Mouse (Mus musculus) ovary, postnatal 14 days (tissue): ENCODE results near the gene Myh11.

ENCODE experiments used
- DNase-seq: peaks from one replicate; pipeline ENCODE4 v3.0.0; 2022; ENCODE audit warnings: low spot score

The Myh11 gene

DNA sequence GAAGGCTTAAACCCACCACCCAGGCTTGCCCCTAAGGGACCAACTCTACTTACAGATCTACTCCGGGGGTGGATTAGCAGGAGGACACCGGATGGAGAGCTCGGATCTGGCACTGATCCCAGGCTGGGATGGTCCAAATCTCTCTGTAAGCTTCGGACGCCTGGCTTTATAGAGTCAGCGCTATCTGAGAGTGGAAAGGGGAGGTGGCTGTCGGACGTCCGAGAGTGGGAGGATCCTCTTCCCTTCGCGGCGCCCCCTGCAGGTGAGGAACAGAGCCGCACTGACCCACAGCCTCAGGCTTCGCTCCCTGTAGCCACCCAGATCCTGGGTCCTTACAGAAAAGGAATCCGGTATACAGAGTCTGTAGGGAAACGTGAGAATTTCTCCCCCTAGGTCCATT lies at the start of gene Myh11:
Myh11 (minus strand) TSS at position 150 of the 400 bp plus-strand sequence.
- DNase-seq, result peak; percentile 84

DNA sequence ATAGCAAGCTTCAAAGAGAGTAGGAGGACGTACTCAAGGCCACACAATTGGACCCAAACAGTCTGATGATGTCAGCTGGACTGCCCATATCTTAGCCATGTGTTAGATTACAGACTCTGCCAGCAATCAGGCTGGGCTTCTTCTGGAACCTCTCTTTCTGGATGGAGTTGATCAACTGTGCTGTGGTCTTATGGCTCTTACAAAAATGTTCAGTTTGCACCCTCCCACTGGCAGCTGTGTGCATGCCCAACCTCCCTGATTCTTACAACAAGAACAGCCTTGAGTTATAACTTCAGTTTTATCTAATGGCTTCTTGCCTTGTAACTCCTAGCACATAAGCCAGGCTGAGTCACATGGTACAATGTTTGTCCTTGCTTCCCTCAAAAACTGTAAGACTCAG lies 37.0 kb upstream of the Myh11 start:
- DNase-seq, result no peak

DNA sequence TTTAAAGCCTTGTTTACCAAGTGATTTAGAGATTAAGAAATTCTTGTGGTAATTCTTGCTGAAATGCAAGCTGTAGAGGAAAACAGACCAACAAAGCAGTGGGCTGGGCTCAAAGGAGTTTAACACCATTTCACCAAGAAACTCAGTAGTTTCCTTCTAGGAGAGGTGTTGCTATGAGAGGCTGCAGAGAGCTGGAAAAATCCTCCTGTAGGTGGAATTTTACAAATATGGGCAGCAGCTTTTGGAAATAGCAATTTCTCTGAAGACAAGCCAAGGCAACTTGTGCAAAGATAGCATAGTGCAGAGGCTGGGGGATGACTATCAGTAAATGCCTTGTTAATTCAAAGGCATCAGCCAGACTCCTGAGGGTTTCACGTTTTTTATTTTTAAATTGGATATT lies 29.3 kb upstream of the Myh11 start:
- DNase-seq, result no peak

DNA sequence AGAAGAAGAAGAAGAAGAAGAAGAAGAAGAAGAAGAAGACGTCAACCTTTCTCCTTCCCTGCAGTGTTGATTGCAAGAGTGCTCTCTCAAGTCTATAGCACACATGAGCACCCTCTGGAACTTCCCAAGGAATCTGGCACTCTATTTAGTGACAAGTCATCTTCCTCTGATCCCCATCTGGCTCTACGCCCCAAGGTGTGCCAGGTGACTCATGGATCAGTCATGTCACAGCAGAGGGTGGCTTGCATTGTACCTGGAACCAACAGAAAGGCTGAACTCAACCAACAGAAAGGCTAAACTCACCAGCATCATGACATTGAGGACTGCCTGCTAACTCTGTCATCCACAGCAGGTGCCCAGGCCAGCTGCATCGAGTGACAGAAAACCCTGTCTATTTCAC lies 28.5 kb upstream of the Myh11 start:
- no peak for DNase-seq

DNA sequence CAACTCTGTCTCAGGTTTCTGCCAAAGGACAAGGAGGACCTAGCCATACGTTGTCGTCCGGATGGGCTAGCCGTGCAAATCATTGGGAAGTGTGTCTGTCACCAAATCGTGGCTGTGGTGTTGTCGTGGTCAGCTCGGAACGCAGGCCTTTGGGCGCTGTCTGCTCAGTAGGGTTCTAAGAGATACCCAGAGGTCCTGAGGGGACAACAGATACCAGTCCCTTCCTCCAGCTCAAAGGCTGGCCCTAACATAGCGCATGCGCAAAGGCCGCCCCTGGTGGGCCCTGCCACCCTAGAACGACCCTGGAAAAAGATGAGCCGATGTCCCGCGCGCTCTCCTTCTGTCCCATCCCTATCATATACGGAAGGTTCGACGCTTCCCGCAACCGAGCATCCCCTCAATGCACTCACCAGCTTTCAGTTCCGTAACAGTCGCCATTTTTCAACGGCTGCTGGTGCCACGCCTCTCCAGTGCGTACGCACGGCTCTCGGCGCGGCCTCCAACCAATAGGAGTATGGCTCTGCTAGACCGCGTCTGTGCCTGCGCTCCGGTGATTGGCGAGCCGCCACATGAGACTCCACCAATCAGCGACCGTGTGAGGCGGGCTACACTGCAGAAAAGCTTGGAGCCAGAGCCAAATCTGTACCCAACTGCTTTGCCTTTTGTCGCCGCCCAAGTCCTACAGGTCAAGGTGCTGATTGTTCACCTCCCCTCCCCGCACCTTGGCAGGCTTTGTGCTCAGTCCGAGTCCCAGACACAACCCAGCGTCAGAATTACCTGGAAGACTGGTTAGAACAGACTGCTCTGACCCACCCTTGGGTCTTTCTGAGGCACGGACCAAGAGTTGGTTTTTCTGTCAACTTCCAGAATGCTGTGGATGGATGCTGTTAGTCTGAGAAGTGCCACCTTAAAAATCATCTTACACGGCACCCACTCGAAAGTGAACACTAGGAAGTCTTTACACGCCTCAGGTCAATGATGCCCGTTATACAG lies 26.0 kb upstream of the Myh11 start, which contains the start of gene Fopnl:
Fopnl (minus strand) TSS at position 522 of the 993 bp plus-strand sequence.
- peak; percentile 94 for DNase-seq

DNA sequence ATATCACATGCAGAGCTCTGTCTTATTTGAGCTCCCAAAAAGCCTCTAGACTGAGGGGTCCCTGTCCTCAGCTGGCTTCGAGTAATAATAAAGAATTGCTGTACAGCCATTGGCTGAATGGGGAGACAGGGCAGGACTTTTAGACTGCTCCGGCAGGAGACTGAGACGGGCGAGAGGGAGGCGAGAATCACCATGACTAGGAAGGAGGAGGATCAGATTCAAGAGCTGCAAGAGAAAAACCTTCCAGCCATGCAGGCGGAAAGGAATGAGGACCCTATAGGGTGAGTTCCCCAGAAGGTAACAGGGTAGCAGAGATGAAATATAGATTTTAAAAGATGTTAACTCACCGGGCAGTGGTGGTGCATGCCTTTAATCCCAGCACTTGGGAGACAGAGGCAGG lies 21.7 kb upstream of the Myh11 start:
- DNase-seq, result no peak

DNA sequence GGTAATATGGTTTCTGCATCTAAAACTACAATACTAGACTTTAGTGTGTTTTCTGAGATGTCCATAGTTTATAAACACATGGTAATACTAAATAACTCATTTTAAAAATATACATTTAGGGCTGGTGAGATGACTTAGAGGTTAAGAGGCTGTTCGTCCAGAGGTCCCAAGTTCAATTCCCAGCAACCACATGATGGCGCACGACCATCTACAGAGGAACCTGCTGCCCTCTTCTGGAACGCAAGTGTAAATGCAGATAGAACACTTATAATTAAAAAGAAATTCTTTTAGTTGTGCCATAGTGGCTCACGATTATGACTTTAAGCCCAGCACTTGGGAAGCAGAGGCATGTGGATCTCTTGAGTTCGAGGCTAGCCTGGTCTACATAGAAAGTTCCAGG lies 20.2 kb upstream of the Myh11 start:
- no peak for DNase-seq

DNA sequence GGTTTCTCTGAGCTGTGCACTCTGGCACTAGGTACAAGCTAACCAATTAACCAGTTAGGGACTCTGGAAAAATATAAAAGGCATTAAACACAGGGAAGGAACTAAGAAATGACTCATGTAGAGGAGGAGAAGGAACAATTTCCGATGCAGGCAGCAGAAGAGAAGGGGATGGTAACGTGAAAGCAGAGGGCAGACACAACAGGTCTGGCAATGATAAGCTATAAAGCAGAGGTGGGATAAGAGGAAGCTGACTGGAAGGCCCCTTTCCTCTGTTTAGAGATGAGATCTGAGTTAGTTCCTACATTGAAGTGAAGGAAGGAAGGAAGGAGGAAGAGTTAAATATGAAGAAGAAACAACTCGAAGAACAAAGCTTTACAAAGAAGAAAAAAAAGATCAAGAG lies 18.7 kb upstream of the Myh11 start:
- DNase-seq, result no peak

DNA sequence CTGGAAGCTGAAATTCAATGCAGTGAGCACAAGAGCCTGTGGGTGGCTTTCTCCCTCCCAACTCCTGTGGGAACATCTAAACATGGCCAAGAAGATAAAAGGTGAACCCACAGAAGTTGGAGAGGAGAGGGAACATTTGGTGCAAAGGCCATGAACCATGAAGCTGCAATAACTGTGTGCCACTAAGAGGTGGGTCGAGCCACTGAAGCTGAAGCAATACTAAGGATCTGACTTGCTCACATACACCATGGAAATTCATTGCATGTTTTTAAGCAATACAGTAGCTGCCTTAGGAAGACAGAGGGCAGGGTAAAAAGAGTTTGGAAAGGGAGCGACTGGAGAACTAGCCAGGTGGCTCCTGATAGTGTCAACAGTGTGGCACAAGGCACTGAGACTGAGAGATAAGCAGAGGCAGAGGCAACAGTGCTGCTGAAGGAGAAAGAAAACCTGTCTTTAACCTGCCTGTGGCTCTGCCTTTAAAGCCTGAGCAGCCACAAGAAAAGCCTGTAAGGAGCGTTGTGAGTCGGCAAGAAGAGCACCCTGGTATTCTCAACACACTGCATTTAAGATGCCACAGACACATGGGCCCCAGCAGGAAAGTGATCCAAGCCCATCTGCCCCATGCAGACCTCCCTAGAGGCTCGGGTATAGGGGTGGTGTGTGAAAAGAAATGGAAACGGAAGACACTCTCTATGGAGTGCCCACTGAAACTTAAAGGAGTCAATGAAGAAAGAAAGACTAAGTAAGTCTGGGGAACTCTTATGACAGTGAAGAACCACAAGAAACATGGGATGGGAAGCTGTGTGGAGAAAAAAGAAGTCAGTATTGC lies 17.3 kb upstream of the Myh11 start:
- DNase-seq, result no peak

DNA sequence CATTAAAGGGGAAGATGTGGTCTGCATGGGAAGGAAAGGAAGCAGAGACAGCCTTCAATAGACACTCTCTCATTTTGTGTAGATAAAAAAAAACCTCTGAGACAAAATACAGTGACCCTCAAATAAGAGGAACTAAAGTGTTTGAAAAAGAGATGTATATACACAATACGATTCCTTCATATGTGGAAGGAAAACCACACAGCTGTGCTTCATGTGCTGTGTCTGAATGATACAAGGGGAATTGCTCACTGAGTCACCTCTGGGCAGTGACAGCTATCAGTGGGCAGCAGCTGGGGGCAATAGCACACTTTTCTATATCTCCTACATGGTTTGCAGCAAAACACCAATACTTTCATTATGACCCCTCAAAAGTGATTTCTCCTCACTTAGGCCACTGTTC lies 16.2 kb upstream of the Myh11 start:
- no peak for DNase-seq

DNA sequence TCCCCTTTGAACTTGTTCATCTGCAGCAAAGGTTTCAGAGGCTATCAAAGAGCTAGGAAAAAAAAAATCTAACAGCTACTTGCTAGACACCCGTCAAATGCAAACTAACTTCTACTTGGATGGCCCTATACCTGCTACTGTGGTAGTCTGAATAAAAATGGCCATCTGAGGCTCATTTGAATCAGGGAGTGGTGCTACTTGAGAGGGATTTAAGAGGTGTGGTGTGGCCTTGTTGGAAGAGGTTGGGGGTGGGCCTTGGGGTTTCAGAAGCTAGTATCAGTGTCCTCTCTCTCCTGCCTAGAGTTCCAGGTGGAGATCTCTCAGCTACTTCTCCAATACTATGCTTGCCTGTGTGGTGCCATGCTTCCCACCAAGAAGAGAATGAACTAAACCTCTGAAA lies 15.3 kb upstream of the Myh11 start:
- DNase-seq, result no peak

DNA sequence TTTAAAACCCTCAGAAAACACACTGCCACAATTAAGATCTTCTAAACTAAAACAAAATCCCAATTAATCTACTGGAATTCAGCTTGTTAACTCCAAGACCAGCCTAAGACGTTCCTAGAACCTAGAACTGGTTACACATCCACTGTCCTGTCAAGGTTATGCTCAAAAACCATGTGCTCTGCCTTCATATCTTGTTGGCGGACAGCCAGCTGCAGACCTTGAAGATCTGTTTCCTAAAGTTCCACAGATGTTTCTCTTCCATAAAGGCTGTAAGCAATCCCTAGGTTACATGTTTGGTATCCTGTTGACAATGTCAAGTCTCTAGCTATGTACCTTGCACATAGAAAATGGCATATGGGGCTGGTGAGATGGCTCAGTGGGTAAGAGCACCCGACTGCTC lies 13.6 kb upstream of the Myh11 start:
- no peak for DNase-seq

DNA sequence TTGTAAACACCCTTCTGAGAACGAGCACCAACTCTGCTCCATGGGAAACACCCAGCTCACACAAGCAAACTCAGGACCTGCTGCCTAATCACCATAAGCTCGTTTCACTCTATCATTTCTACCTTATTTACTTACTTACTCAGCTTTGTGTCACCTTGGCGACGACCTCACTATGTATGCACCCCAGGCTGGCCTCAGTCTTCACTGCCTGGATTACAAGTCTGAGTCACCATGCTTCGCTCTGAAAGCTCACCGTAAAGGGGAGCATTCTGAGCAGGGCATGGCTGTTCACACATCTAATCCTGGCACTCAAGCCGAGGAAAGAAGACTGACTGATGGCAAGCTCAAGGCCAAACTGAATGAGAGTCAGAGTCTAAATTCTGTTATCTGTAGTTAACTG lies 12.5 kb upstream of the Myh11 start:
- DNase-seq, result no peak

DNA sequence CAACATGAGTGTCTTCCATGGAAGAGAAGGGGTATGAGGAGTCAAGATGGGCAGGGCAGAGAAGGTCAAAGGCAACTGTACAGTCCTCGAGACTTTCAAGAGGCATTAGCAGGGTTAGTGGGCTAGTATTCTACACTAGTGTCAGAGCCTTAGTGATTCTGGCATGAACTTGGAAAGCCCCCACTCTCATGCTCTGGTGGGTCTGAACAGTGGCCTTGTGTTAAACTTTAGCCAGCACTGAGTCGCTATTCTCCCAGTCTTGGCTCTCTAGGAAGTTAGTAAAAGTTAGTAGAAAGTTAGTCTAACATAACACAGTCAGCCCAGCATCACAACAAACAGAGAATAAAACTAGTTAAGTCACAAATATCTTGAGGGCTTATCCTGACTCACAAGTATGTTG lies 12.0 kb upstream of the Myh11 start:
- DNase-seq, result no peak

DNA sequence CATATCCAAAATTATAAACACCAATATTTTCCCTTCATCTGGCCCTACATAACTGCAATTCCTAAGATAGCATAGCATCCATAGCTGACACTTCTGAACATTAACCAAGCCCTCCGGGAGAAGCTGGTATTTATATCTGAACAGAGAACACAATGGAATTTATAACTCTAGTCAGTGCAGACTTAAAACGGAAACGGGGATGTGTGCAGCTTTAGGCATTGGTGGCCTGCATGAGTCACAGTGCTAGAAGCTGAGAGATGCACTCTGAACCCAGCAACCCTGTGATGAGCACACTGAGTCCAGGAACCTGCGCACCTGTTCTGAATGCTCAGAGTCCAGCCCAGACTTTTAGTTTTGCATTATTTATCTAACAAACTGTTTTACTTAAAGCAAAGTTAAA lies 7.3 kb upstream of the Myh11 start:
- DNase-seq, result no peak

DNA sequence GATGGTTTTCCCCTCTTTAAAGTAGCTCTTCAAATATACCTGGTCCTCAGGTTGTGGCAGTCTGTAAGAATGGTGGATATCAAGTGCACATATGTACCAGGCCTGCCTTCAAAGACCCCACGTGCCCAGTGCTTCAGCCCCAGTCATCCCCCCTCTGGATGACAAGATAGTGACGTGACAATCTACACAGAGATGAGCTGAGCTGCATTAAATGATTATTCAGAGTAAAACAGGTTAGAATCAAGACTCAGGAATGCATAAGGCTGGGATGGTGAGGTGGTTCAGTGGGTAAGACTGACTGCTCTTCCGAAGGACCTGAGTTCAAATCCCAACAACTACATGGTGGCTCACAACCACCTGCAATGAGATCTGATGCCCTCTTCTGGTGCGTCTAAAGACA lies 6.6 kb upstream of the Myh11 start:
- DNase-seq, result no peak

DNA sequence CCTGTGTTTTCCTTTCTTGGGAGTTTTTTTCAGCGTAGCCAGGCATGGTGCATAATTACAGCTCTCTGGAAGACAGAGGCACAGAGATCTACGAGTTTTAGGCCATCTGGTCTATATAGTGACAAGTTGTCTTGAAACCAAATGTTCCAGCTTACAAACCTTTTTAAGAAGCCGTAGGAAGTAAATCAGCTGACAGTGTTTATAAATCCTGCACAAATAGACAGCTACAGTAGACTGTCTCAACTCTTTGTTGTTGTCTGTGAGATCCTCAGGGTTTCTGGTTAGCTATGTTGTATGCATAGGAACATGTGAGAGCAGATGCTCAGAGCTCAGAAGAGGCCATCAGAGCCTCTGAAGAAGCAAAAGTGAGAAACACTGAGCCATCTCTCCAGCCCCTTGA lies 6.0 kb upstream of the Myh11 start:
- DNase-seq, result no peak

DNA sequence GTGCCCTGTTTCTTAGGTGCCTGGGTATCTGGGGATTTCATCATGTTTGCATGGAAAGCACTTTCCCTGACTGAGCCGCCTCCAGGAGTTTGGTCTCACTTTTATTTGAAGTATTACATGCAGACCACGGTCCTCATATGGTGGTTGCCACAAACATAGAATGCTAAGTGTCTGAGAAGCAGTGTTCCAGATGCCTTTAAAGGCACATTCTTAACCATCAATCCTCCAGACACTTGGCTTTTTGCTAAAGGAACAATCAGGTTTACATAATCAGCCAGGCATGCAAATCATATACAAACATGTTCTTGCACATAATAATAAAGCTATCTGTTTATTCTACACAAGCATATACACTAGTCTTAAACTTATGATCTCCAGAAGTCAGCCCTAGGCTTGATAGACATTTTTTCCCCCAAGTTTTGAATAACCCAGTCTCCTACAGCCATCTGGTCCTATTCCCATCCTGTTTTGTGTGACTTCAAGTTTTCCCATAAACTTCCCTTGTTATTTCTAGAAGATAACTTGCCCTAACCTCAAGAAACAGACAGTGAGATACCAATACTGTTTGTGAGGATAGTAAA lies 5.5 kb upstream of the Myh11 start:
- no peak for DNase-seq

DNA sequence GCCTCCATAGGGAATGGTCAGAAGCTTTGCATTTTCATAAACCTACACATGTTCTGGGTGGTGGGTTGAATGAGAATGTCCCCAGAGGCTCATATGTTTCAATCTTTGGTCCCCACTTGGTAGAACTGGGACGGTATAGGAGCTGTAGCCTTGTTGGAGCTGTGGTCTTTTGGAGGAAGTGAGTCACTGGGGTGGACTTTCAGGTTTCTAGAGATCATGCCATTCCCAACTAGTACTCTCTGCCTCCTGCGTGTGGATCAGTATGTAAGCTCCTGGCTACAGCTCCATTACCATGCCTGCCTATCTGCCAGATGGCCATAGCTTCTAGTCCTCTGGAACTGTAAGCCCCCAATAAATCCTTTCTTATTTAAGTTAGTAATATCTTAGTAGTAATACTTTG lies 4.1 kb upstream of the Myh11 start:
- DNase-seq, result no peak

DNA sequence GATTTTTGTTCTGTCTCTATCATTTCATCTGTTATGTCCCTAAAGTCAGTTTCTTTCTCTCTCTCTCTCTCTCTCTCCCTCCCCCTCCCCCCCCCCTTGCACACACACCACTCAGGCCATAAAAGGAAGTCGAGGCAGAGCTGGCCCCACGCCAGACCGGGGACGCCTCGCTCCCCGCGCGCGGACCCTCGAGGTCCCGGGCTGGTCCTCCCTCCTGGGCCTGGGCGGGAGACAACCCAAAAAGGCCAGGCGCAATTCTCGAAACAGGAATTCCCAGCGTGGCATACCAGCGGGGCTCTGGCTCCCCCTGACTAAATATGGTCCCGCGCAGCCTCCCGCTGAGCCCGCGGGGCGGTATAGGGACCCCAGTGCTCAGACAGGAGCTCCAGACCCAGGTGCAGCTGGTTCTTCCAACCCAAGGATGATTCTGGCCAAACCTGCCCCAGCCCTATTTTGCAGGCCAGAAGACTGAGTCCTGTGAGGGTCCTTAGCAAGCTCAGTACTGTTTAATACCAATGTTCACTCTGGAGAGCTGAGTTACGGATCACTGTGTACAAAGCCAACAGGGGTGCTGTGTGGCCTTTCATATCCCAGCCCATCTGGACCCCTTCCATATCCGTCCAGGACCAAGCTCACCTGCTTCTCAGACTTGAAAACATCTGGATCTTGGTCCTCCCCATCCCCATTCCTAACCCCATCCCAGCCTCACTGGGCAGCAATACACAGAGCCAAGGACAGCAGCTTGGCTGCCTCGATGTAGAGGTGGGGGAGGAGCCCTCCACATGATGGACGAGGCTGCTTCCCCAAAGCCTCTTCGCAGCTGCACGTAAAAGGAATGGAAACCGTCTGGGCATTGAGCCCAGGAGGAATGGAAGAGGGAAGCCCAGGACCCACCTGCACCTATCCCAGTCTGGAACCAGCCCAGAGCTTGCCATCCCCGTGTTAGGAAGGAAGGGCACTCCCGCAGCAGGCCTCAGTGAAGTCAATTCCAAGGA lies 1.3 kb upstream of the Myh11 start:
- DNase-seq, result no peak

DNA sequence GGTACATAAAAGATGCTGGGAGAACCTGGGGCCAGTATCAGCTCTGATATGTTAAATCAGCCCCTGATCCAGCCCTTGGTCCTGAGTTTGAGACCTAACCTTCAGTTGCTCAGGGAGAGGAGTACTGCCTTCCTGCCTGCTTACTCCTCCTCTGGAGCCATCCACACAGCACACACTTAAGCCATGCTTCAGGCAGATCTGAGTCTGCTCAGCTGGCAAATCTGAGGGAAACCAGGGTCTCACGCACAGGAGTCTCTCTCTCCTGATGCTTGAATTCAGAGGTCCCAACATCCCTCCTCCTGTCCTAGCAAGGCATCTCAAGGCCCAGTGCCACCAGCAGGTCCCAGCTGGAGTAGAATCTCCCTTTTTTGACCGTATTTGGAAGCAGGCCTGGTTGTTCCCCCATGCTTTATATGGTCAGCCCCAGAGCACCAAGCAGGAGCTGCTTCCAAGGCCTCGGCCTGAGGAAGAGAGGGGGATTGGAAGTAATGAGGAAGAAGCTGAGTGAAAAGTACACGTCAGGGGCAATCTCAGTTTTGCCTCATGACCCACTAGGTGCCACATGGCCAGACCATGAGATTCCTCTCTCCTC lies 18.7 kb downstream of the Myh11 start:
- DNase-seq, result no peak
